Mouse (Mus musculus): ENCODE results near the gene Akr1b10.
"Not testable (repeated sequence)": the region's sequence is repeated elsewhere in the genome, so short reads cannot be mapped to it uniquely, and the experiment has no call there.

Akr1b10 gene

DNA sequence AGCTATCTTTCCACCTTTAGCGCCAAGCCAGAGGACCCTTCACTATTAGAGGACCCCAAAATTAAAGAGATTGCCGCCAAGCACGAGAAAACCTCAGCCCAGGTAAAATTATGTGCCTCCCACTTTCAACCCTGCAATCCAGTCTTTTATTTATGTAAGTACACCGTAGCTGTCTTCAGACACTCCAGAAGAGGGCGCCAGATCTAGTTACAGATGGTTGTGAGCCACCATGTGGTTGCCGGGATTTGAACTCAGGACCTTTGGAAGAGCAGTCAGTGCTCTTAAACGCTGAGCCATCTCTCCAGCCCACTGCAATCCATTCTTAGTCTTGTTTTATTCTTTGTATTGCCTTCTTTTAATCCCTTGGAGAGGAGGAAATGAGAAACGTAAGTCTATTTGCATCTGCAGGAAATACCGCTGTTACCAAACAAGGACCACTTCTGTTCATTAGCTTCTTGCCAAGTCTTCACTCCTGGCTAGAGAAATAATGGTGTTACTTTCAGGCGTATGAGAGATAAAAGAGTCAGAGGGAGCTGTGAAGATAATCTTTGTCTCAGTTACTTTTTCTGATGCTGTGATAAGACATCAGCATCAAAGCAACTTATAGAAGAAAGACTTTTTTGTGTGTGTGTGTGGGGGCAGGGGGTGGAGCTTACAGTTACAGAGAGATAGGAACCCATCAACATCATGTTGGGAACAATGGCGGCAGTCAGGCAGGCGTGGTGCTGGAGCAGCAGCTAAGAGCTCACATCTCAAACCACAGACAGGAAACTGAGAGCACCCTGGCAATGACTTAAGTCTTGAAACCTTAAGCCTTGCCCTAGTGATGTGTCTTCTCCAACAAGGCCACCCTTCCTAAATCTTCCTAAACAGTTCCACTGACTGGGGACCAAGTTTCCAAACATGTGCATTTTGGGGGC, 19.5 kb upstream of the Akr1b10 start:
- in situ Hi-C loops (cut with MboI; ENCODE audit: low pct_unique_long_range_greater_than_20kb in 1 of 2, low sequenced_read_pairs in 2 of 2, unreplicated experiment in 1 of 2): no loop called here

GRCm38 (mm10) chr6:34367998-34368397, 16.0 kb upstream of the Akr1b10 start:
- in situ Hi-C loops (cut with MboI; ENCODE audit: low pct_unique_long_range_greater_than_20kb in 1 of 2, low sequenced_read_pairs in 2 of 2, unreplicated experiment in 1 of 2): no loop called here

- in situ Hi-C loops (cut with MboI; ENCODE audit: low pct_unique_long_range_greater_than_20kb in 1 of 2, low sequenced_read_pairs in 2 of 2, unreplicated experiment in 1 of 2): no loop called here
Observed at GRCm38 (mm10) chr6:34370081-34370480, 13.9 kb upstream of the Akr1b10 start.

DNA sequence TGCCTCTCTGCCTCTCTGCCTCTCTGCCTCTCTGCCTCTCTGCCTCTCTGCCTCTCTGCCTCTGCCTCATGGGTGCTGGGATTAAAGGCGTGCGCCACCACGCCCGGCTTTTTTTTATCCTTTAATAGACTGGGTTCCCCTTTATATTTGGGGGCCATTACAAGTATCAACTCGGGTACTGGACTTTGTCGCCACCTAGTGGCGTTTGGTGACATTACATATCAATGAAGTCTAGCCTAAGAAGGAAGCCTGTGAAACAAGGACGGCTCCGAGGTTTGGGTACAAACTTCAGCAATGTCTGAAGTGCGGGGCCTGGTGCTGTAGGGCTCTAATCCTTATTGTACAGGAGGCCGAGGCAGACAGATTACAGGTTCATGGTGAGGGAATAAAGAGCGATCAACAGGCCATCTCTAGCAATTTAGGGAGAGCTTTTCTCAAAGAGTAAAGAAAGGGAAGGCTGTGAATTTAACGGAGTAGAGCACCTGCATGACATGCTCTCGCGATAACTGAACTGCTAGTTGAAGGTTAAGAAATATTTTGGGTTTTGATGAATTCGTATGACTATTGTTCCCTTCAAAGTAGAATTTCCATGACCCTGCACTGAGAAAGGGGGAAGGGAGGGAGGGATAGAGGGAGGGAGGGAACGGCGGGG, 12.2 kb upstream of the Akr1b10 start:
- in situ Hi-C loops (cut with MboI; ENCODE audit: low pct_unique_long_range_greater_than_20kb in 1 of 2, low sequenced_read_pairs in 2 of 2, unreplicated experiment in 1 of 2): no loop called here

DNA sequence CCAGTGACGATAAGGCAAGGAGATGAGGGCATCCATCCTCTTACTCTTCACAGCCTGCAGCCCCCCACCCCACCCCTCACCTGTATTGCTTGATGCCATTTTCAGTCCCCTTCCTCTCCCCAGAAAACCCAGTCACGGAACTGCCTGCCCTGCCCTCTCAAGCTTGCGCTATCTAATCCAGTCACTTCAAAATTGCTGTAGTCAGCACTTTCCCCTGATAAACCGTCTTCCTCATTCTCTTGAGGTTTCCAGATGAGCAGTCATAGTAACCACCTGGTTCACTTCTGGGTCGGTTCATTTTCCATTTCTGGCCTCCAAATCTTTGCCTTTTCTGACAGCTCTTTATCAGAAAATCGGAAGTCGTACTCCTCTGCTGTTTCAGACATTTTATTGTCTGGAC, 10.2 kb upstream of the Akr1b10 start:
- in situ Hi-C loops (cut with MboI; ENCODE audit: low pct_unique_long_range_greater_than_20kb in 1 of 2, low sequenced_read_pairs in 2 of 2, unreplicated experiment in 1 of 2): no loop called here

DNA sequence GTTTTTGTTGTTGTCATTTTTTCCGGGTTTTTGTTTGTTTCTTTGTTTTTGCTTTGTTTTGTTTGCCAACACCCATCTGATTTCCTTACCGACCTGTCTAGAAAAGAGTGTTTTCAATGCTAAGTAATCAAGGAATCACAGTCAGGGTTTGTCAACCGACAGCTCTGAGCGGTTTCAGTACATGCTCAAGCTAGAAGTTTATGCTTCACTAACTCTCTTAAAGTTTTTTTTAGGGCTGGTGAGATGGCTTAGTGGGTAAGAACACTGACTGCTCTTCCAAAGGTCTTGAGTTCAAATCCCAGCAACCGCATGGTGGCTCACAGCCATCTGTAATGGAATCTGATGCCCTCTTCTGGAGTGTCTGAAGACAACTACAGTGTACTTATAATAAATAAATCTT, 8.1 kb upstream of the Akr1b10 start:
- in situ Hi-C loops (cut with MboI; ENCODE audit: low pct_unique_long_range_greater_than_20kb in 1 of 2, low sequenced_read_pairs in 2 of 2, unreplicated experiment in 1 of 2): not testable (repeated sequence)

GRCm38 (mm10) chr6:34383401-34383800, 617 bp upstream of the Akr1b10 start:
- in situ Hi-C loops (cut with MboI; ENCODE audit: low pct_unique_long_range_greater_than_20kb in 1 of 2, low sequenced_read_pairs in 2 of 2, unreplicated experiment in 1 of 2): no loop called here

DNA sequence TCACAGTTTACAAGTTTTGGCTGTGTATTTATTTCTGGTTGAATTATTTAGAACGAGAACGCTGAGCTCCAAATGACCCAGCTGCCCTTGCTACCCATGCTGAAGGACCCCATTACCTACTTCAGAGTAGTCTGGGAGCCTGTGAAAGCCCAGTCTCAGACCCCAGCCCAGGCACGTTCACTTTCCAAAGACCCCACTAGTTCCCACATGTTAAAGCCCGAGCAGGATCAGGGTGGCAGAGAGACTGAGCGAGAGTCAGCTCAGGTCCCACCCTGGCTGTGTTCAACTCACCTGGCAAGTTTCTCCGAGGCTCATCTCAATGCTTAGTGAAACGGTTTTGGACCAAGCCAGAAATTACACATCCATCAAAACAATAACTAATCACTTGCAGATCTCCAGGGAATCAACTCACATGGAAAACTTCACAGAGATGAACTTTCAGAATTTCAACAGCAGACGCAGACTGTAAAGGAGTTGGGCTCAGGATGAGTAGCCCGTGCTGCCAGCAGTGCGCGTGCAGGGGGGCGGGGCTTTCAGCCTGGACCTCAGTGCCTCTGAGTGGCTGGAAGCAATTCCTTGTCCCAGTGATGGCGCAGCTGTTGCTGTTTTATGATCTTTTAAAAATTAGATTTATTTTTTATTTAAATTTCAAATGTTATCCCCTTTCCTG, 818 bp downstream of the Akr1b10 start:
- in situ Hi-C loops (cut with MboI; ENCODE audit: low pct_unique_long_range_greater_than_20kb in 1 of 2, low sequenced_read_pairs in 2 of 2, unreplicated experiment in 1 of 2): no loop called here

DNA sequence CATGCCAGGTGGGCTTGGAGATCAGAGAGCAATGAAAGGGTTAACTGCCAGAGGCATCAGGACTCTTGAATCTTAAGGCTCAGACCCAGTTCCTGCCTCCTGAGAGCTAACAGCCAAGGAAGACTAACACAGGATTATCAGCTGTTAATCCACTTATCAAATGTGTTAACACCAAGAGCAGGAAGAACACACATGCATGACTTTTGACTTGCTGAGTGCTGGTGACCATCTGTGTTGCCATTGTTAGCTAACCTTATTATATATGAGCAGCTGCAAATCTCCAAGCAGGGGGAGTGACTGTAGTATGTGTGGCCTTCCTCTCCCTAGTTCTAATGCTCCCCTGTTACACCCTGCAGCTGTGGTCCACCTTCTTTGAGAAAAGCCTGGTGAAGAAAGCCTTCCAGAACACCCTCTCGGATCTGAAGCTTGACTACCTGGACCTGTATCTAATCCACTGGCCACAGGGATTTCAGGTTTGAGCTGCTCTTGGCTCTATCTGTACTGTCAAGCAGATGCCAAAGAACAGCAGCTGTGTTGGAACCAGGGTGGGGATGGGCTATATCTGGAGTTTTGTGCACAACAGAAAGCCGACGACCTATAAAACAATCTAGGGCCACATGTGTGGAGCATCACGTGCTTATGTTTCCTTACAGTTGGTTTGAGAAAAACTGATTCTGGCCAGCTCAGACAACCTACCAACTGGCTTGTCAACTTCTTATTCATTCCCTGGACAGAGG, 4.6 kb downstream of the Akr1b10 start:
- in situ Hi-C loops (cut with MboI; ENCODE audit: low pct_unique_long_range_greater_than_20kb in 1 of 2, low sequenced_read_pairs in 2 of 2, unreplicated experiment in 1 of 2): no loop called here

GRCm38 (mm10) chr6:34395897-34396296, 11.9 kb downstream of the Akr1b10 start:
- in situ Hi-C loops (cut with MboI; ENCODE audit: low pct_unique_long_range_greater_than_20kb in 1 of 2, low sequenced_read_pairs in 2 of 2, unreplicated experiment in 1 of 2): no loop called here

GRCm38 (mm10) chr6:34398431-34398830, 14.4 kb downstream of the Akr1b10 start:
- in situ Hi-C loops (cut with MboI; ENCODE audit: low pct_unique_long_range_greater_than_20kb in 1 of 2, low sequenced_read_pairs in 2 of 2, unreplicated experiment in 1 of 2): no loop called here

- in situ Hi-C loops (cut with MboI; ENCODE audit: low pct_unique_long_range_greater_than_20kb in 1 of 2, low sequenced_read_pairs in 2 of 2, unreplicated experiment in 1 of 2): no loop called here
Observed at GRCm38 (mm10) chr6:34399606-34400220, 15.7 kb downstream of the Akr1b10 start.

DNA sequence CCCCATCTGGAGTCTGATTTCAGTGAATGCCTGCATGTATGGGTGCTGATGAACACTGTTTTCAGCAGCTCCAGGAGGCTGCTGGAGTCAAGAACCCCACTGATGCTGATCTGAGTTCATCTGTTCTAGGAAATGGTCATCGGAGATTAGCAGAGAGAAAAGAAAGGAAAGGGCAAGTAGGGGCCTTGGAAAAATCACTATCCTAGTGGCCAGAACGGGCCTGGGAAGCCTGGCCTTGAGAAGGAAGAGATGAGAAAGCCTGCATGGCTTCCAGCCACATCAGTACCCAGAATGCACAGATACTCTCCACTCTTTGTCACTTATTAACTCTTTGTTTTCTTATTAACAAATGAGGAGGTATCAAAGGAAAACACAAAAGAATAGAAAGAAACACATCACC, 16.7 kb downstream of the Akr1b10 start:
- in situ Hi-C loops (cut with MboI; ENCODE audit: low pct_unique_long_range_greater_than_20kb in 1 of 2, low sequenced_read_pairs in 2 of 2, unreplicated experiment in 1 of 2): no loop called here

DNA sequence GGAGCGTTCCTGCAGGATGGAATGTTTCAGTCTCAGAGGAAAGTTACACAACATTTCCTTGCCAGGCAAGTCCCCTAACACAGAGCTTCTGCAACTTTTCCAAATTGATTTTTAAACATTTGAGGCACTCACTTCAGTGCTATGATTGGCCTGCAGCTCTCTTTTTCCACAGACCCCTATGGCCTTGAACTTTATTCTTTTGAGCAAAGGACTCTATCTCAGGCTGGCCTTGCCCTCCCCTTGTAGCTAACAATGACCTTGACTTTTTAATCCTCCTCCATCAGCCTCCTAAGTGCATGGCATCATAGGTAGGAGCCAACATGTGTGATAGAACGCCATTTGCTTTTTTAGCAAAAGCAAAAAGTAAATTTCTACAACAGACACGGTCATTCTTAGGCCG, 22.7 kb downstream of the Akr1b10 start:
- in situ Hi-C loops (cut with MboI; ENCODE audit: low pct_unique_long_range_greater_than_20kb in 1 of 2, low sequenced_read_pairs in 2 of 2, unreplicated experiment in 1 of 2): no loop called here

DNA sequence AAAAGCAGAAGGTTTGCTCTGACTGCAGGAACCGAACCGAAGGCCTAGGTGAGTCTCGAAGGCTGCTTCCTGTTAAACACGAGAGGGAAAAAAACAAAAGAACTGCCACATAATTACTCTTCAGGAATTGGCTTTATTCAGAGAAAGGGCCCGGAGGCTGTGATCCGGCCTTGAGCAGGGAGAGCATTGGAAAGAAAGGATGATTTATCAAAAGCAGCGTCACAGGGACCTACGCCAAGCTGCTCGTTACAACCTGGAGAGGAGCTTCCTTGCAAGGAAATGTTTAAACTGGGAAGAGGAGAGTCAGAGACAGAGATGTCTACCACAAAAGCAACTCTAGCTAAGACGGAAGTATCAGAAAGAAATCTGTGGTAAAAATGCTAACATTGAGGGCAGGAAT, 23.4 kb downstream of the Akr1b10 start:
- in situ Hi-C loops (cut with MboI; ENCODE audit: low pct_unique_long_range_greater_than_20kb in 1 of 2, low sequenced_read_pairs in 2 of 2, unreplicated experiment in 1 of 2): no loop called here

- in situ Hi-C loops (cut with MboI; ENCODE audit: low pct_unique_long_range_greater_than_20kb in 1 of 2, low sequenced_read_pairs in 2 of 2, unreplicated experiment in 1 of 2): no loop called here
Observed at GRCm38 (mm10) chr6:34412023-34412422, 28.0 kb downstream of the Akr1b10 start, which contains the start of gene Akr1b7. Gene Akr1b7, plus strand, starts transcription at chr6:34412334.

DNA sequence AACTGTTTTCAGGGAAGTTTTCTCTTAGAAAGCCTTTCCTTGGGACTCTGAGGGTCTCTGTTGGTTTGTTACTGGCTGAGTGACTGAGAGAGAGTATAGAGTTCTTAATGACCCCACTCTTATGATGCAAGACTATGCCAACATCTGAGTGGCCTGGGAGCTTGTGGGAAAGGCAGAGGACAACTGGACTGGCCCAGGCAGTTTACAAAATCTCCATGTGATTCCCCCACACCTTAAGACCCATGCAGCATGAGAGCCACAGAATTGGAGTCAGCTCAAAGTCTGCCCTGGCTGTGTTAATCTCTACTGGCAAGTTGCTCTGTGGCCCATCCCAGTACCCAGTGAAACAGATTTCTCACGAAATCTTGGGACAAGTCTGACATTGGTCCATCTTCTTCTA, 28.7 kb downstream of the Akr1b10 start:
- in situ Hi-C loops (cut with MboI; ENCODE audit: low pct_unique_long_range_greater_than_20kb in 1 of 2, low sequenced_read_pairs in 2 of 2, unreplicated experiment in 1 of 2): no loop called here

DNA sequence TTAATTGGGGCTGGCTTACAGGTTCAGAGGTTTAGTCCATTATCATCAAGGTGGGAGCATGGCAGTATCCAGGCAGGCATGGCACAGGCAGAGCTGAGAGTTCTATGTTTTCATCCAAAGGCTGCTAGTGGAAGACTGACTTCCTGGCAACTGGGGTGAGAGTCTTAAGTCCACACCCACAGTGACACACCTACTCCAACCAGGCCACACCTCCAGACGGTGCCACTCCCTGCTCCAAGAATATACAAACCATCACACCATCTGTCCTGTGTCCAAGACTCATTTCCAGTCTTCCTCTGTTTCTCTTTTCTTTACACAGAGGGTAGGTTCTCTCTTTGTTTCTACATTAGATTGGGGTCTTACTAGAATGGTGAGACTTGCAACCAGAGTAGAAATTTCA, 29.4 kb downstream of the Akr1b10 start:
- in situ Hi-C loops (cut with MboI; ENCODE audit: low pct_unique_long_range_greater_than_20kb in 1 of 2, low sequenced_read_pairs in 2 of 2, unreplicated experiment in 1 of 2): not testable (repeated sequence)

Measured in mouse embryonic stem cell (cell line).